Mouse (Mus musculus): ENCODE results near the gene Wwc2. TPM values are rescaled to one million over a fixed set of nuclear protein-coding genes. Genes with fewer than 3 reads are reported as not detected.

Wwc2 gene
- total and polyA plus RNA-seq, 2 experiments from 2014 or later, result 8.2 to 18.5 TPM

DNA sequence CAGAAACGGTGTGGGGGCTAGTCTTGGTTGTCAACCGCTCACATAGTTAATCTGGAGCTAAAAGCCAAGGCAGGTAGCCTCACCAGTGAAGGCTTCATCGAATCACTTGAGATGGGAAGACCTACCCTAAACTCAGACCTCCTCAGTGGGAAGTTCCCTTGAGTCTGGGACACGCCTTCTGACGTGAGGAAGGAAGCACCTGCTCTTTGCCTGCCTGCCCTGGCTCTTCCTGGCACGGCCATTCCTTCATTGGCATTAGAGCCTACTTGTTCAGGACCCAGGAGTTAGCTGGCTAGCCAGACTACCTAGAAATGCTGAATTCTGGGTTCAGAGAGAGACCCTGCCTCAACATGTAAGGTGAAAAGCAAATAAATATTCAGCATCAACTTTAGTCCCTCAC lies 9.6 kb downstream of the Wwc2 start:
- no peak overlapping the region for H3K9ac ChIP-seq (replicated peaks; ENCODE audit: low read depth, low read length)
- H3K27ac ChIP-seq (ENCODE audit: low read depth), result no peak overlapping the region
- no peak overlapping the region for H3K4me3 ChIP-seq (ENCODE audit: low read depth, low read length)
- no peaks in the 10 kb centered on the region for H3K9me3 ChIP-seq (replicated peaks; ENCODE audit: control insufficient read depth, low read length)
- TF ChIP-seq CTCF (IDR thresholded peaks at IDR 0.05; ENCODE audit: low read depth), result no peak
- no peak for TF ChIP-seq EP300 (IDR thresholded peaks at IDR 0.05; ENCODE audit: low read depth)
- DNase-seq (ENCODE audit: low spot score), result no peak
- H3K36me3 ChIP-seq (replicated peaks; ENCODE audit: control insufficient read depth, insufficient read depth, low read length), result peaks cover 3% of the 10 kb centered on the region; the same call in 1 of the 2 replicates
- no peak for ATAC-seq (ENCODE audit: insufficient read depth, low read depth)
- 79% methylated on average over 6 of the region's 6 CpGs for WGBS
- H3K4me2 ChIP-seq (ENCODE audit: low read depth, low read length), result no peak overlapping the region
- H3K4me1 ChIP-seq (ENCODE audit: control insufficient read depth, insufficient read depth), result peaks cover 7% of the 10 kb centered on the region; the same call in 1 of the 2 replicates
- no peaks in the 10 kb centered on the region for H3K27me3 ChIP-seq (ENCODE audit: control insufficient read depth, insufficient read depth, low read length)

DNA sequence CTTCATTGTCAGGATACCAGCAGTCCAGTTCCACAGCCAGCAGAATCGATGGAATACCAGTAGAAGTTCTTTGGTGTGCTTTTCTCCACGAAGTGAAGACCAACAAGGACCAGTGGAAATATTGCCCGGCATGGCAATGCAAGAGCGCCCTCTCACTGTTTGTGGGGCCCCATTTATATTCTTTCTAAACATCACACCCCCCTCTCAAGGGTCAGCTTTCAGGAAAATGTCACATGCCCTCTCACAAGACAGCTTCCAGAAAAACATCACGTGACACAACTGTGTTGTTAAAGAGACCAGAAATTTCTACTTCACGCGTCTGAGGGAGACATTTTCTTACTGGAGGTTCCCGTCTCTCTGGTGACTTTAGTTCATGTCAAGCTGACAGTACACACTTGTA lies 10.8 kb downstream of the Wwc2 start:
- ATAC-seq (ENCODE audit: insufficient read depth, low read depth), result no peak
- no peak overlapping the region for H3K27ac ChIP-seq (ENCODE audit: low read depth)
- H3K4me3 ChIP-seq (ENCODE audit: low read depth, low read length), result no peak overlapping the region
- H3K36me3 ChIP-seq (replicated peaks; ENCODE audit: control insufficient read depth, insufficient read depth, low read length), result peaks cover 3% of the 10 kb centered on the region; the same call in 1 of the 2 replicates
- 76% methylated on average over 8 of the region's 8 CpGs for WGBS
- no peak for DNase-seq (ENCODE audit: low spot score)
- H3K4me1 ChIP-seq (ENCODE audit: control insufficient read depth, insufficient read depth), result no peaks in the 10 kb centered on the region
- H3K9me3 ChIP-seq (replicated peaks; ENCODE audit: control insufficient read depth, low read length), result no peaks in the 10 kb centered on the region
- H3K27me3 ChIP-seq (ENCODE audit: control insufficient read depth, insufficient read depth, low read length), result no peaks in the 10 kb centered on the region
- TF ChIP-seq CTCF (IDR thresholded peaks at IDR 0.05; ENCODE audit: low read depth), result no peak
- no peak for TF ChIP-seq EP300 (IDR thresholded peaks at IDR 0.05; ENCODE audit: low read depth)
- no peak overlapping the region for H3K9ac ChIP-seq (replicated peaks; ENCODE audit: low read depth, low read length)
- no peak overlapping the region for H3K4me2 ChIP-seq (ENCODE audit: low read depth, low read length)

GRCm38 (mm10) chr8:47978755-47979154 lies 12.0 kb downstream of the Wwc2 start:
- H3K4me3 ChIP-seq (ENCODE audit: low read depth, low read length), result no peak overlapping the region
- TF ChIP-seq CTCF (IDR thresholded peaks at IDR 0.05; ENCODE audit: low read depth) (peak; percentile 53), EP300 (IDR thresholded peaks at IDR 0.05; ENCODE audit: low read depth) (no peak)
- no peak for ATAC-seq (ENCODE audit: insufficient read depth, low read depth)
- WGBS, result 82% methylated on average over 6 of the region's 6 CpGs
- no peaks in the 10 kb centered on the region for H3K27me3 ChIP-seq (ENCODE audit: control insufficient read depth, insufficient read depth, low read length)
- no peak overlapping the region for H3K27ac ChIP-seq (ENCODE audit: low read depth)
- peaks cover 3% of the 10 kb centered on the region; the same call in 1 of the 2 replicates for H3K36me3 ChIP-seq (replicated peaks; ENCODE audit: control insufficient read depth, insufficient read depth, low read length)
- DNase-seq (ENCODE audit: low spot score), result no peak
- H3K9me3 ChIP-seq (replicated peaks; ENCODE audit: control insufficient read depth, low read length), result no peaks in the 10 kb centered on the region
- H3K4me1 ChIP-seq (ENCODE audit: control insufficient read depth, insufficient read depth), result no peaks in the 10 kb centered on the region
- H3K9ac ChIP-seq (replicated peaks; ENCODE audit: low read depth, low read length), result no peak overlapping the region
- no peak overlapping the region for H3K4me2 ChIP-seq (ENCODE audit: low read depth, low read length)

GRCm38 (mm10) chr8:47974963-47975314 lies 15.8 kb downstream of the Wwc2 start:
- ATAC-seq (ENCODE audit: insufficient read depth, low read depth), result peak; percentile 21
- Histone ChIP-seq H3K27ac (ENCODE audit: low read depth) (peak overlapping the region; percentile 93), H3K9ac (replicated peaks; ENCODE audit: low read depth, low read length) (peak overlapping the region; percentile 45), H3K27me3 (ENCODE audit: control insufficient read depth, insufficient read depth, low read length) (no peaks in the 10 kb centered on the region), H3K4me3 (ENCODE audit: low read depth, low read length) (peak overlapping the region; percentile 38), H3K4me2 (ENCODE audit: low read depth, low read length) (peak overlapping the region; percentile 61), H3K9me3 (replicated peaks; ENCODE audit: control insufficient read depth, low read length) (no peaks in the 10 kb centered on the region), H3K4me1 (ENCODE audit: control insufficient read depth, insufficient read depth) (peaks cover 12% of the 10 kb centered on the region), H3K36me3 (replicated peaks; ENCODE audit: control insufficient read depth, insufficient read depth, low read length) (peaks cover 3% of the 10 kb centered on the region; the same call in 1 of the 2 replicates)
- 14% methylated on average over 7 of the region's 7 CpGs for WGBS
- TF ChIP-seq CTCF (IDR thresholded peaks at IDR 0.05; ENCODE audit: low read depth) (no peak), EP300 (IDR thresholded peaks at IDR 0.05; ENCODE audit: low read depth) (no peak)
- no peak for DNase-seq (ENCODE audit: low spot score)

GRCm38 (mm10) chr8:47974138-47974962 lies 16.4 kb downstream of the Wwc2 start:
- 16% methylated on average over 20 of the region's 20 CpGs for WGBS
- peak; percentile 83 for ATAC-seq (ENCODE audit: insufficient read depth, low read depth)

More at GRCm38 (mm10) chr8:47974138-47974962, 16.4 kb downstream of the Wwc2 start:
- Histone ChIP-seq H3K4me2 (ENCODE audit: low read depth, low read length) (peak overlapping the region; percentile 61), H3K4me1 (ENCODE audit: control insufficient read depth, insufficient read depth) (peaks cover 18% of the 10 kb centered on the region), H3K36me3 (replicated peaks; ENCODE audit: control insufficient read depth, insufficient read depth, low read length) (0 out of 2 replicates have a peak, but pooled peaks cover 2% of the 10 kb centered on the region), H3K27ac (ENCODE audit: low read depth) (peak overlapping the region; percentile 93), H3K4me3 (ENCODE audit: low read depth, low read length) (peak overlapping the region; percentile 38), H3K27me3 (ENCODE audit: control insufficient read depth, insufficient read depth, low read length) (no peaks in the 10 kb centered on the region), H3K9me3 (replicated peaks; ENCODE audit: control insufficient read depth, low read length) (no peaks in the 10 kb centered on the region), H3K9ac (replicated peaks; ENCODE audit: low read depth, low read length) (peak overlapping the region; percentile 45)
- TF ChIP-seq CTCF (IDR thresholded peaks at IDR 0.05; ENCODE audit: low read depth) (no peak), EP300 (IDR thresholded peaks at IDR 0.05; ENCODE audit: low read depth) (peak; percentile 54; the same call in 1 of the 2 replicates)
- peak; percentile 82 for DNase-seq (ENCODE audit: low spot score)
